Mouse (Mus musculus) right cerebral cortex, postnatal 10 days (tissue): ENCODE results near the gene Itgb3.

Experiments used
- DNase-seq, 2 experiments: peaks; one replicate each; pipeline ENCODE4 v3.0.0; 2021; ENCODE audit warnings: low spot score in 2 of 2

Itgb3 gene

DNA sequence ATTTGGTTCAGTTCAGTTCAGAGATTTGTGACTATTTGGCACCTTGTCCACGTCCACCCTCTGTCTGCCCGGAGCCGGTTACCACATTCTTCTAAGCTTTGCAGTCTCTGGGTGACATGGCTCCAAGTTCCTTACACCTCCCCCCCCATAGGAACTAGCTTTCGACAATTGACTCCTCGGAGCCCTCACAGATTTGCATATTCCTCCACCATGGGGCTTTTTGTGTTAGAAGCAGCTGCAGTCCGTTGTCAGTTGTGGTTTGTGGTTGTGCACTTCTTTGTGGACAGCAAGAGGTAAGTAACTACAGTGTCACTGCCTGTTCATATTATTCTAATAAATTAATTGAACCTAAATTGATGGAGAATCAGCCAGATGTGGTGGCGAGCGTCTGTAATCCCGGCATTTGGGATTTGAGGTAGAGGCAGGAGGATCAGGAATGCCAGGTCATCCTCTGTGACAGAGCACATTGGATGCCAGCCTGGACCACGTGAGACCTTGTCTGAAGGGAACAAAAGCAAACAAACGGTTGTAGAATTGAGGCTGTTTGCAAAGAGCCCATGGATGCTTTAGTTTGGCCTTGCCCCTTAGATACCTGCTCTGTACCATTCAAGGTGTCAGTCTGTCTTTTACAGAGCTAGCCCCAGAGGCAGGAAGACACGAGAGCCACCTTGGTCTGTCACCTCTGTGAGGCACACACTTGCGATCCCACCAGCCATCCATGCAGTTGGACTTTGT is 25.0 kb upstream of the Itgb3 start:
- no peak for DNase-seq

DNA sequence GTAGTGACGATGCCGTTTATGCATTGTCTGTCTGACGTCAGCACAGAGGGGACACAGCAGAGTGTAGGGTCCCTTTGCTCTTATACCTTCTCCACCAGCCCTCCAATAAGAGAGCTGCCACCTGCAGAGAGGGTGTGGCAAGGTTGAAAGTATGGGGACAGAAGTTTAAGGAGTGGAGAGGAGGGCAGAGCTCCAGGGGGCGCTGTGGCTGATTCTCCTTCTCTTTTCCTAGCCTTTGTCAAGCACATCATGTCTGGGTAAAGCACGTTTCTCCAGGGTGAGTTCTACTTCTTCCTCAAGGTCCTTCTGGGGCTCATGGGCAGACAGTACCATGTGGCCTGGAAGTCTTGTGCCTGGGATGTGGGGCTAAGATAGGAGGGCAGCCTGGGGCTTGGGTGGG is 22.3 kb upstream of the Itgb3 start:
- DNase-seq = no peak

DNA sequence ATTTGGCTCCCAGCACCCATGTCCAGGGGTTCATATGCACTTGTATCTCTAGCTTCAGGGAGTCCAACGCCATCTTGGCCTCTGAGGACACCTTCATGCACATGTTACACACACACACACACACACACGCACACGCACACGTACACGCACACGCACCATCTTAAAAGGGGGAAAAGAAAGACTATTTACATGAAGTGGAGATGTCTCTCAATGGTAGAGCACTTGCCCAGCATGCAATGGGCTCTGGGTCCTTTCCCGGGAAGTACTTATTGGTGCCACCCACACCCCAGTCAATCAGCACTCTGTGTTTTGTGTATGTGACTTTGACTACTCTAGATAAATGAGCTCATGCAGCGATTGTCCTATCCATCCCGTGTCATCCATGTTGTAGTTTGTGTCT is 19.9 kb upstream of the Itgb3 start:
- no peak for DNase-seq

DNA sequence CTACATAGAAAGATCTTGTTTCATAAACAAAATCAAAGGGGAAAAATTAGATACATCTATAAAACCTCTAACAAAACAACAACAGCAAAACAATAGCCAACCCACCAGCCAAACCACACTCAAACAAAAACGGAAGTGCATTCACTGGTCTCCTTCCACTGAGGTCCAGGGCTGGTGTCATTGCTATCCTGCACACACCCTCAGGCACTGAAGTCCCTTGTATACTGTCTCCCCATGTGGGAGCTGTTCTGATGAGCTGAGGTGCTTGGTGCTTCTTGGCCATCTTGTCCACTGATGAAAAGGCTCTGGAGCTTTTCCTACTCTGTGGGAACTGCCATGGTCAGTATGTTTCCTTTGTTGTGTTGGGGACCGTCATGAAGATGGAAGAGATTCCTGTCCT is 19.3 kb upstream of the Itgb3 start:
- DNase-seq = no peak

DNA sequence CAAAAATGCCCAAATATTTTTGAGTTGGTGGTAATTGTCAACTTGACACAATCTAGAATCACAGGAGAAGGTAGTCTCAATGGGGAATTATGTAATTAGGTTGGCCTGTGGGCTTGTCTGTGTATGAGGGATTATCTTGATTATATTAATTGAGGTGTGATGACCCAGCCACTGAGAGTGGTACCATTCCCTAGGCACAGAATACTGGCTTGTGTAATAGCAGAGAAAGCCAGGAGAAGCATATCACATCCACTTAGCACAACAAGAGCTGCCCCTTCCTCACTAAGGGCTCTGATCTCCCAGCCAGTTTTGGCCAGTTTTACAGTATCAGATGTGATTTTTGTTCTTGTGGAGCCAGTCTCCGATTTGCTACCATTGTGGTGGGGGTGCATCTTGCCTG is 18.2 kb upstream of the Itgb3 start:
- DNase-seq = no peak

DNA sequence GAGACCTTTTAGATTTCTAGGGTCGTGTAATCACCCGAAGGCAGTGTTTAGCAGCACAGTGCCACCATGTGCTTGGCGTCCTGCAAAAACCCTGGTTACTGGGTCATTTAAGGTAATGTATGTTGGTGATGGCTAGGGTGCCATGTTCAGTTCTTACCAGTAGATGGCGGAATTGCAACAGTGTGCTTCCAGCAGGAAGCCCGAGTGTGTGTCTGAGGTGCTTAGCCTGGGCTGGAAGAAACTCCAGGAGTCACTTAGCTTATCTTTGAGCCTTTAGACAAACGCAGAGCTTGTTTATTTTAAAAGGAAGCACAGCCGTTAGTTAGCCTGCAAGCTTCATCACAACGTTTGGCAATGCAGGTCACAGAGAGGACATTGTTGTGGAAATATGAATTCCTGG is 17.7 kb upstream of the Itgb3 start:
- peak; percentile 89 to 90 for DNase-seq

DNA sequence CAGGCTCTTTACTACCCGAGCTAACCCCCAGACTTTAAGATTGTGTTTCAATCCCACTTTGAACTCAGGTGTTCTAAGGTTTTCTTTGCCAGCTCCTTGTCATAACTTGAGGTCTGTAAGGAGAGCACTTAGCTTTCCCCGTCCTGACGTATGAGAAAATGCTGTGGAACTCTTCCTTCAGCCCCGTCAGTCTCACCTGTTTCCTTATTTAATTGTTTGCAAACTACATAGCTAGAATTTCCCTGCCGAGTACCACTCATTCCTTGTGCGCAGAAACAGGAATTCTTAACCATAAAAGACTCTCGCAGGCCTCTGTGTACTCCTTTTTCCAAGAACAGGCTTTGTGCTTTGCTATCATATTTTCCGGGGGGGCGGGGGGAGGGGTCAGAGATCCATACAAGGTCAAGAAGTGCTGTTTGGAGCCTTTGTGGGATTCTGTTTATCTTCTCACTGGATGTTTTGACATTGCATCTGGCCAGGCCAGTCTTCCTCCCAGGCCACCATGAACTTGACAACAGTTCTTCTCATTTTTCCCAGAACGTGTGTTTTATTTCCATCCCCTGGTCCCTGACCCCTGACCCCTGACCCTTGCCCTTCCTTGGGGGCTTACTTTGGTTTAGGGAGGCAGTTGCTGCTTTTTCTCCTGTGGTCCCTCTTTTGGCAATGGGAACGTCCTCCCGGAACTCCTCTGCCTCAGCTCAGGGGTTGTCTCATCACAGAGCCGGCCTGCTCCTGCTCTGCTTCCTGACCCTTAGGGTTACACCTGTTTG is 15.5 kb upstream of the Itgb3 start:
- no peak for DNase-seq

DNA sequence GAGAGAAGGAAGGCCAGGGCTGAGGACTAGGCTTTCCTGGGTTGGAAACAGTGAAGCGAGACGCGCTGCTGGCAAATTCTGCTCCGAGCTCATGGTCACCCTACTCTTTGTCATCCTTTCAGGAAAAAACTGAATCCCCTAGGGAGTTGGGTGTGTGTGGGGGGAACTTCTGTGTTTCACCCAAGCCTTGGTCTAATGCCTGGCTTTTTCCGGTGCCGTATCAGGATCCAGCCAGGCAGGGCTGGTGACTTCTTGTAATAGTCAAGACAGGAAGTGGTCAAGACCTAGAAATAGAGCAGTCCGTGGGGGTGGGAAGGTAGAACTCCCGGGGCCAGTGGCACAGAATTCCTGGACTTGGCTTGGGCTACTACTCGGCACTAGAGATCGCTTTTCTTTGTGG is 11.4 kb upstream of the Itgb3 start:
- no peak for DNase-seq

DNA sequence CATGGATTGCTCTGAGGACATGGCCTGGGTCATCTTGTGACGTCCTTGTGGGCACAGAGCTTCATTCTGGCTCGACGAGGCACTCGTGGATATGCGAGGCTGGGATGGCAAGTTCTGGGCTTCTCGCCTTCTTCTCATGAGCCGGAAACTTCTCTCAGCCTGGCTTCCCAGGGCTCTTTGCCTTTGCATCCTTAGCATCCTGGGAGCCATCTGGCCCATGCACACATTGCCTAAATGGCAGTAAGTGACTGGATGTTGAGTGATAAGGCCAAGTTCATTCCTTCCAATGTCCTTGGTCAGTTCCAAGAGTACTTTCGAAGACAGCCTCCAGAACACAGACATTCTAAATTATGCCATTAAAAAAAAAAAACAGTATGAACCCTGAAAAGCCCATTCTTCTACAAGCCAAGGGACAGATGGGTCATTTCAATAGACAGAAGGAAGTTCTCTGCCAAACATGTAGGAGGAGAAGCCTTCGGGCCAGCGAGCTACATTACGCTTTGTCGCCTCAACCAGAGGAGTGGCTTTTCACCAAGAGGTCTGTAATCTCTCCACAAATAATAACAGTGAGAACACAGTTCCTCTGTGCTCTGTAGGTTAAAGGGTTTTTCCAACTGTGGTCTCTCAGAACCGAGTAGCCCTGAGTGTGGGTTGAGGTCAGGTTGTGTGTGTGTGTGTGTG is 8.4 kb upstream of the Itgb3 start:
- no peak for DNase-seq

DNA sequence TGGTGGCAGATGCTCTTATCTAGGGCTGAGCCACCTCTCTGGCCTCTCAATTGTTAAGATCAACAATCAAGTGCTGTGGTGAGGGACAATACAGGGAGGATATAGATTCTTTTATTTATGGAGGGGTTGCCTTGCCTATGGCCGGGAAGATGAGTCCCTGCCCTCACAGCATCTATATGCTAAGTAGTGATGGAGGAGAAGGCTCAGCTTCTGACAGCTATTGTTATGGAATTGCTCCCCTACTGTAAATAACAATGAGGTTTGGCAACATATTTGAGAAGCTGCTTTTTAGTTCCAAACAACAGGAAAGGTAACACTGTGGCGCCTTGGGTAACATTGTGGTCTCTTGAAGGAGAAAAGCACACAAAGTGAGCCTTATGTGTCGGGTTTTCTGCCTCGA is 7.1 kb upstream of the Itgb3 start:
- no peak for DNase-seq

DNA sequence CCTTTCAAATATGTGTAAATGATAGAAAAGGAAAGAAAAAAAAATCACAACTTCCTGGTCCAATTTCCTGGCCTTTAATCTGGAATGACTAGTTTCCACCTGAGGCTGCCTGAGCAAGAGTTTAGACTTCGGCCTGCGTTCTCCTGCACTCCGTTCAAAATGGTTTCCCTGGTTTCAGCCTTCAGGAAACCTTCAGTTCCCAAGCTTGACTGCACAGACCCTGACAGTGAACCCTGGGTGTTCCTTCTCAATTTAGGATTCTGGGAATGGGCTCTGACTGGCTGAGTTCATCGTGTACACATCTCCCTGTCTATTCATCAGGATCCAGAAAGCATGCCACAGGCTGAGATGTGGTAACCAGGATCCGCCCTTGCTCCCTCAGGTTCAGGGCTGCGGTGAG is 3.6 kb upstream of the Itgb3 start:
- DNase-seq = no peak

DNA sequence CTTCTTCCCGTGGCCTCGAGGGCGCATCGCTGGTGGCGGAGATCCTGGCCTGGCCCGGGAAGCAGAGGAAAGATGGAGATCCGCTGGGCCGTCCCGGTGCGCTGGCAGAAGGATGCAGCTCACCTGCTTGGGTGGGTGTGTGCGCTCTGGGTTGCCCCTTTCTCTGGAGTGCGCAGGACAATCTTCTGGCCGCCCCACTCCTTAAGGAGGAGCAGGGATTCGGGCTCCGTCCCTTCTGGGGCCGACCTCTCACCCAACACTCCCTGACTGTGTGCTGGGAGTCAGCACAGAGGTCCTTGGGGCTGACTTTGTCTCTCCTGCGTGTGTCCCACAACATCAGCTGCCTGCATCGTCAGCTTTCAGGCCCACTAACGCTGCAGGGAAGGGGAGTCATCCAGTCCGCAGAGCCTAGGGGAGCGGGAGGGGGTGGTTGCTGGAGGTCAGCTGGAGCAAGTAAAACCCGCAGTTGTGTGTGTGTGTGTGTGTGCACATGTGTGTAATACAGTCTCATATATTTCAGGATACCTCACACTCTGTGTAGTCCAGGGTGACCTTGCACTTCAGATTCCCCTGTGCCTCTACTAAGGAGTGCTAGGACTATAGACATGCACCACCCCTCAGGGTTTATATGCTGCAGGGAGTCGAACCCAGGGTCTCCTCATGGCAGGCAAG is 585 bp downstream of the Itgb3 start:
- no peak for DNase-seq

DNA sequence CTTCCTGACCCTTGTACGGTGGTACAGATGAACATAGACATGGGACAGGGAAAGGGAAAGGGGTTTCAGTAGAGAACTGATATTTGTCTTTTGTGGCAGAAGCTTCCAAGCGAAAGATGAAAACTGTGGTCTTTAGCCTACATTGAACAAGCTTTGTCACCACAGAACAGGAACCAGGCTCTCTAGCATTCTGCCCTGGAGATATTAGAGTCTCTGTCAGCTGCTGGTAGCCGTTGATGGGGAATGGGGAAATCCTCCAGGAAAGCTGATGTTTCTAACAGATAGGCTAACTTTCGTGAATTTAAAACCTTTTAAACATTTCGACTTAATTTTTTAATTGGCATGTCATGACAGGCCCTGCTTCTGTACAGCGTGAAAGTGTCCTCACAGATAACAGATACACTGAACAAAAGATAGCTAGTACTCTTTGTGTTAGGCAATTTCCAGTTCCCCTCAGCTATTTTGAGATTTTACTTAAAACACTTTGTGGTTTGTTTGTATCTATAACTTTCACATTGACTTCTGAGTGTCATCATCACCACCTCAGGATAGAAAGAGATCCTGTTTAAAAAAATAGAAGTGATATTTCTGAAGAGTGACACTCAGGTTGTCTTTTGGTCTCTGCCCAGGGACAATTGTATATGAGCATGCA is 1.4 kb downstream of the Itgb3 start:
- DNase-seq = no peak

DNA sequence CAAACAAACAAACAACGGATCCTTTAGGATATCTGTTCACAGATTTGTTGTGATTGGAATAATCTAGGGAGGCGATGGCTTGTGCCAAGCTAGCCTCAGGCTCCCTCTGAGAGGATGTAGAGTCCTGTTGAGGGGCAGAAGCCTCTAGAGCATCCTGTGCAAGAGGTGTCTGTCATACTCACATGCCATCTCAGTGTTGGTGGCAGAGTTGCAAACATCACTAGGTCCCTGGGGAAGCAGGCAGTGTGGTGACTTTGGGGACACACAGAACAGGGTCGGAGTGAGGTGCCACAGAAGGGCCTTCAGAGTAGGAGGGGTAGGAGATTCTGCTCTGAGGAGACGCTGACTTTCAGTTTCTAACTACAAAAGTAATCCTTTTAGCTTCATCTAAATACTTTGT is 1.9 kb downstream of the Itgb3 start:
- no peak for DNase-seq

DNA sequence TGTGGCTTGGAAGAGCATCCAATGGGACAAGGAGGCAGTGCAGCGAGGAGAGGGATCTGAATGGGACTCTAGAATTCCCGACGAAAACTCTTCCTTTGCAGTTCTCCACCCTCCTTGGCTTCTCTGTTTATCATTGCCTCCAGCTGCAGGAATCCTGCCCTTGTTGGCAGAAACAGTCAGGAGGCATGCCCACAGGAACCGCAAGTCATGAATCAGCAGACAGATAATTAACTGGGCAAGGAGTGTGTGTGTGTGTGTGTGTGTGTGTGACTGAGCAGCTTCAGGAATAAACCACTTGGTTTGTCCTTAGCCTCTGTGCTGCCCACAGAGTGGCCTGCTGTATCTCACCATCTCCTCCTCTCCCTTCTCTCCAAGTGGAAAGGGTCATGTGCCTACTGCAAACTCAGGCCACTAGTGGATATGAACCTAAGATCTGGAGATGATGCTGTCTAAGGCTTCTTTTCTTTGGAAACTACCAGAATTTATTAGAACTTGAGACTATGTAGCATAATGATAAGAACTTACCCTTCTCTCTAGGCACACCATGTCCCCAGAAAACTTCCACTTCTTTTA is 3.9 kb downstream of the Itgb3 start:
- no peak for DNase-seq

DNA sequence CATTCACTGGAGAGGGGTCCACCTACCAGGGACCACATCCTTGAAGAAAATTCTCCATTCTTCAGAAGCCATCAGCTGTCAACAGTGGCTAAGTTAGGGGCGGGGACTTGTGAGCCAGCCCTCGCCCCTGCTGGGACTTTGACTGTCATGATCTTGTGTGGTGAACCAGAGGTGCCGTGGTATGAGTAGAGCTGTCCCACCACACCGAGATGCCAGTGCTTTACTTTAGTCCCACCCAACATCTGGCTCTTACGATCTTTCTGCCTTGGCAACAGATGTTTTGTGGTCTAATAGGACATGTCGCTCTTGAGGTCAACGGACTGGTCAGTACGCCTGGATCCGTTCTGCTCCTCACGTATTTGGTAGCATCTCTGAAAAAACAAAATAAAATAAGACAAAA is 5.8 kb downstream of the Itgb3 start:
- no peak for DNase-seq

DNA sequence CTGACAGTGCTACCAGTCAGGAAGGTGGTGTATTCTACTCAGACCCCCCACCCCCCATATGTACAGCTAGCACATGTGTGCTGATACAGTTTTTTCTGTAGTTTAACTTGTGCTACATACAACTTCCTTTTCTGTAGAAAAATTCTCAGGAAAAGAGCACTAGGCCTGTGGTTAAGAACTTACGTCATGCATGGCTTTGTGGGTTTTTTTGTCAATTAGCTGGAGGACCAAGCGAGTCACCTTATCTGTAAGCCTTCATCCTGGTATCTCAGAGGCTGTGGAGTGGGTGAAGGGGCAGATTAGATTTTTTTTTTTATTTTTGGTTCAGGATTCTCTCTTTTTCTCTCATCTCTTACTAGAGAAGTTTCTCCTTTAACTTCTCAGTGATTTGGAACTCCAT is 6.3 kb downstream of the Itgb3 start:
- DNase-seq = no peak

DNA sequence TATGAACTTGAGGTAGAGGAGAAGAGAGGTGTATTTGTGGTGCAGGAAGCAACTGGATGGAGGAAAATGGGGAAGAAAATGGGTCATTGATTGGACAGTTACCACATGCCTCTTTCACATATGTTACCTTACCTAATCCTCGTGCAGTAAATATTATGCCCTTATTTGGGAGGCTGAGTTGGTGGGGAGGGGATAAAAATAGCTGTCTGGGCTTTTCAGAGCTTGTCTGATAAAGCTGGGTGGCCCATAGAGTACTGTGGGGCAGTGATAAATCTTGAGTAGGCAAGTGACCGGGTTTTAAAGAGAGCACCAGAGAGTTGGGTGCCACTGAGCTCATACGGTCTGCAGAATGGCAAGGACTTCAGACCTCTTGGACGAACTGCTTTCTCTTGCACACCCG is 8.4 kb downstream of the Itgb3 start:
- DNase-seq = no peak

DNA sequence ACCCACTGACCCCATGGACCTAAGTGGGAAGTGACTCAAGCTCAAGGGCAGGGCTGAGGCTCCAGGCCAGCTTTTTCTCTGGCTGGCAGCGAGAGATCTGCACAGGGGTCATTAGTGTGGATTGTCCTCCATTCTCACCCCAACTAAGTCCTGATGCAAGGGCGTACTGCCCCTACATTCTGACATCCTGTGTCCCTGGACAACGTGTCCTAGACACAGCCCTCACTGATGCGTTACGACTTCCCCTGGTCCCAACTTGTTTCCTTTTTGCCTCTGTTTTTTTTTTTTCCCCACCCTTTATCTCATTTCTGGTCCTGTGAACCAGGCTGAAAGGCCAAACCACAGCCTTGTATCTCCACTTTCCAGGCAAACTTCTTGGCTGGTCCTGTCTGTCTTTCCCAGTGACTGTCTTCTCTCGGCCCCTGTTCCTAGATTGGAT is 10.9 kb downstream of the Itgb3 start:
- no peak for DNase-seq

DNA sequence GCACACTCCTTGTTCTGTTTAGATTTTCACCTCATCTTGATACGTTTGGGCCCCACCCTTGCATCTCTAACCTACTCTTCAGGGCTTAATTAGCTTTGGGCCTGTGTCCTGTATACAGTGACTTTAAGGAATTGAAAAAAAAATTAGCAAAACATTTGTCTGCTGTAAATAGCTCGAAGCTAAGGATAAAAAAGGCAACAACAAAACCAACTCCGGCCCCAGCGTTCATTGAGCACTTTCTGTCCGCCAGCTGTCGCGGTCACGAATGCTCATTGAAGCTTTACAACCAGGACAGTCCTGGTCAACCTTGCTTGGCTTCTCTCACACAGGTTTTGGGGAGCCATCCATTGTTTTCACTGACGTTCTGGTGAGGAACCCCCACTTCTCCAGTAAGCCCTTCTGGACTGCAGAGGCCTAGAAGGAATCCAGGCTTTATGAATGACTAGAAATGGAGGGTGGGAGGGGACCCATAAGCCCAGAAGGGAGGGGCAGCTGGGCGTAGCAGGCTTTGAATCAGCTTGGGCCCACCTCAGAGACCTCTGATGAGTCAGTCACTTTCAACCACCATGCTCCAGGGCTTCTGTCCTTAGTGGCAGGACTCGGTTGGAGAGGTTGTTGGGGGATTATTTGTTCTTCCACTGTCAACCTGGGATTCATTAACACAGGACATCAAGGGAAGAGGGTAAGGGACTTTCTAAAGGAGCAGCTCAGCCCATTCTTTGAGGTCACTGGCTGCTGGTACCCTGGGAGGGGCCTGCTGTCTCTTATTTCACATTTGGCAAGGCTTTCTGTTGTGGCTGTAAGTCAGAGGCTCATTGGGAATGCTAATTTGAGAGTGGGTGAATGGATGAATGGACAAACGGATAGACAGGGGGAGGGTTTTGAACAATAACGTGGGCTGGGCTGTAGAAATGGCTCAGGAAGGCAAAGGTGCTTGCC is 11.6 kb downstream of the Itgb3 start:
- DNase-seq = no peak
